Mouse (Mus musculus) limb, embryonic 14.5 days (tissue): Measurements from ENCODE around the gene Wdr93. TPM values are rescaled to one million over a fixed set of nuclear protein-coding genes. Genes with fewer than 3 reads are reported as not detected.
"Not testable (repeated sequence)": the region's sequence is repeated elsewhere in the genome, so short reads cannot be mapped to it uniquely, and the experiment has no call there.

Source experiments
- ATAC-seq: fragments of 200-750 bp; cut with Nextera tagmentation; 2 replicates; pipeline ENCODE4 v1.8.0; 2017; ENCODE audit warnings: low read depth, moderate number of reproducible peaks, moderate TSS enrichment; ENCODE audit not compliant: low FRiP score
- DNase-seq: peaks from one replicate; pipeline ENCODE4 v3.0.0-alpha.2; 2015; ENCODE audit warnings: low spot score
- H3K27ac ChIP-seq: fragments of 300-500 bp; sonication (generic); replicated peaks from 2 replicates; pipeline ENCODE4 v1.5.1; 2014; ENCODE audit warnings: low read depth, mild to moderate bottlenecking, low read length, moderate library complexity, mixed read lengths
- H3K27me3 ChIP-seq: fragments of 300-500 bp; sonication (generic); 2 replicates; pipeline ENCODE4 v1.6.1; 2014; ENCODE audit warnings: low read length, mixed read lengths; ENCODE audit not compliant: control insufficient read depth, insufficient read depth
- H3K36me3 ChIP-seq: fragments of 300-500 bp; sonication (generic); 2 replicates; pipeline ENCODE4 v1.6.1; 2014; ENCODE audit warnings: mild to moderate bottlenecking, low read length, moderate library complexity, mixed read lengths; ENCODE audit not compliant: control insufficient read depth, insufficient read depth
- H3K4me1 ChIP-seq: fragments of 300-500 bp; sonication (generic); 2 replicates; pipeline ENCODE4 v1.6.1; 2014; ENCODE audit warnings: antibody characterized with exemption, low read length, mixed read lengths; ENCODE audit not compliant: control insufficient read depth, insufficient read depth
- H3K4me2 ChIP-seq: fragments of 300-500 bp; sonication (generic); replicated peaks from 2 replicates; pipeline ENCODE4 v1.6.1; 2014; ENCODE audit warnings: low read depth, mild to moderate bottlenecking, low read length, moderate library complexity; ENCODE audit not compliant: severe bottlenecking
- H3K4me3 ChIP-seq: fragments of 300-500 bp; sonication (generic); replicated peaks from 2 replicates; pipeline ENCODE4 v1.5.1; 2014; ENCODE audit warnings: low read length
- H3K9ac ChIP-seq: fragments of 300-500 bp; sonication (generic); 2 replicates; pipeline ENCODE4 v1.6.1; 2014; ENCODE audit warnings: mild to moderate bottlenecking, low read depth, low read length, moderate library complexity; ENCODE audit not compliant: severe bottlenecking
- H3K9me3 ChIP-seq: fragments of 300-500 bp; sonication (generic); 2 replicates; pipeline ENCODE4 v1.6.1; 2016; ENCODE audit warnings: low read length; ENCODE audit not compliant: control insufficient read depth
- POLR2A ChIP-seq: fragments of 200-500 bp; IDR thresholded peaks from 2 replicates; pipeline ENCODE4 v1.8.0; 2012; ENCODE audit warnings: inconsistent platforms, mild to moderate bottlenecking, moderate library complexity, borderline replicate concordance; ENCODE audit not compliant: insufficient read depth, insufficient read length; ENCODE audit errors: extremely low read depth
- WGBS: fragments of 180-500 bp; shearing (Covaris S2); extraction: QIAGEN DNeasy Blood & Tissue Kit; methylation state at CpG from one replicate; pipeline ENCODE4 v1.1.7; 2014; 5-methylcytosine and 5-hydroxymethylcytosine counted together
- polyA plus RNA-seq, 2 experiments: library from polyadenylated mRNA; depleted of rRNA in 1 of 2; stranded (reverse) in 1 of 2; unstranded in 1 of 2; fragments of >200 nt; fragmentation: Nextera tagmentation in 1 of 2; extraction: Ambion mirVana in 1 of 2; gene quantifications; 2 replicates each; pipeline versions ENCODE4 v1.2.1 to v1.2.3; 2012 to 2014

Wdr93 gene
- polyA plus RNA-seq, 2 experiments = 0.12 to 0.21 TPM

DNA sequence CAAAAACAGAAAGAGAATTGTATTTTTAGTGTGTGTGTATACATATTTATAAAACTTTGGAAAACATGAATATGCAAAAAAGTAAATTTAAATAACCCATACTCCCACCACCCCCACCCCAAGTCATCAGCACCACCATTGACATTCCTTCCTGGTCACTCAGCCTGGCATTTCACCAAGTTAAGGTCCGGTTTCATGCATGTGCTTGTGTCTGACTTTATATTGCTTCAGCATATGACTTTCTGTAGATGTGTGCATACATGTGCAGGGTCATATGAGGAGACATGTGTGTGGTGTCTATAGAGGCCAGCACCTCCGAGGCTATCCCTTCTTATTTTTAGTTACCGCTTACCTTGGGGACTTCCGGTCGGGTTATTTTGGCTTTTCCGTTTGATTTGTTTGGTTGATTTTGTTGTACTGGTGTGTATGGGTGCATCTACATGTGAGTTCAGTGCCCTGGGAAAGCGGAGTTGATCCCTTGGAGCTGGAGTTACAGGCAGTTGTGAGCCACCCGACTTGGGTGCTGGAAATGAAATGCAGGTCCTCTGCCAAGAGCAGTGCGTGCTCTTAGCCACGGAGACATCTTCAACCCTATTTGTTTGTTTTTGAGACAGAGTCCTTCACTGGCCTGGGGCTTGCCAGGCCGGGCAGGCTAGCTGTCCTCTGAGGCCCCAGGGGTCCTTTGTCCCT, 39.0 kb downstream of the Wdr93 start:
- no peak overlapping the region for H3K27ac ChIP-seq
- H3K4me1 ChIP-seq = no peaks in the 10 kb centered on the region
- no peaks in the 10 kb centered on the region for H3K36me3 ChIP-seq
- no peaks in the 10 kb centered on the region for H3K27me3 ChIP-seq
- H3K4me2 ChIP-seq = no peak overlapping the region
- ATAC-seq (no peak), DNase-seq (no peak)
- H3K9ac ChIP-seq = no peak overlapping the region
- WGBS = 80% methylated on average over 11 of the region's 11 CpGs
- TF ChIP-seq POLR2A = no peak
- no peak overlapping the region for H3K4me3 ChIP-seq
- no peaks in the 10 kb centered on the region for H3K9me3 ChIP-seq

GRCm38 (mm10) chr7:79782516-79782855, 39.5 kb downstream of the Wdr93 start:
- Histone ChIP-seq H3K4me1 (no peaks in the 10 kb centered on the region), H3K4me2 (no peak overlapping the region), H3K27ac (no peak overlapping the region), H3K27me3 (no peaks in the 10 kb centered on the region), H3K9ac (no peak overlapping the region), H3K4me3 (no peak overlapping the region), H3K36me3 (no peaks in the 10 kb centered on the region), H3K9me3 (no peaks in the 10 kb centered on the region)
- no peak for TF ChIP-seq POLR2A
- 83% methylated on average over 2 of the region's 2 CpGs for WGBS
- DNase-seq = no peak
- ATAC-seq = no peak

GRCm38 (mm10) chr7:79786295-79786694, 43.3 kb downstream of the Wdr93 start:
- Histone ChIP-seq H3K4me3 (no peak overlapping the region), H3K9ac (no peak overlapping the region), H3K9me3 (no peaks in the 10 kb centered on the region), H3K27me3 (peaks cover 5% of the 10 kb centered on the region), H3K27ac (no peak overlapping the region), H3K4me2 (no peak overlapping the region), H3K36me3 (no peaks in the 10 kb centered on the region), H3K4me1 (no peaks in the 10 kb centered on the region)
- ATAC-seq = 0 out of 2 replicates have a peak, but pooled peaks have one; percentile 37
- peak; percentile 69 for DNase-seq
- 22% methylated on average over 6 of the region's 6 CpGs for WGBS
- no peak for TF ChIP-seq POLR2A

- not testable (repeated sequence) for H3K4me3 ChIP-seq, ATAC-seq, H3K9me3 ChIP-seq, DNase-seq, H3K36me3 ChIP-seq, H3K4me1 ChIP-seq, H3K4me2 ChIP-seq, H3K9ac ChIP-seq, H3K27ac ChIP-seq
- H3K27me3 ChIP-seq = peaks cover 39% of the 10 kb centered on the region
- WGBS = 26% methylated on average over 2 of the region's 2 CpGs
Observed at GRCm38 (mm10) chr7:79789812-79790211, 46.8 kb downstream of the Wdr93 start.

- no peaks in the 10 kb centered on the region for H3K36me3 ChIP-seq
- no peak for ATAC-seq
- H3K27me3 ChIP-seq = peaks cover 39% of the 10 kb centered on the region
- peak overlapping the region; percentile 85 for H3K4me2 ChIP-seq
- no peak overlapping the region for H3K27ac ChIP-seq
- DNase-seq = no peak
- TF ChIP-seq POLR2A = no peak
- 2% methylated on average over 68 of the region's 80 CpGs for WGBS
- H3K9me3 ChIP-seq = no peaks in the 10 kb centered on the region
- H3K4me3 ChIP-seq = peak overlapping the region; percentile 50
- peak overlapping the region; percentile 55 for H3K9ac ChIP-seq
- H3K4me1 ChIP-seq = peaks cover 6% of the 10 kb centered on the region; the same call in 1 of the 2 replicates
Observed at GRCm38 (mm10) chr7:79792635-79793421, 49.9 kb downstream of the Wdr93 start.
